Mouse (Mus musculus) heart, adult 10 weeks (tissue): ENCODE measurements around the gene Zdhhc14. TPM values are rescaled to one million over a fixed set of nuclear protein-coding genes. Genes with fewer than 3 reads are reported as not detected.

Source experiments
- polyA plus RNA-seq: library from polyadenylated mRNA; stranded (reverse); fragments of 350-450 nt; fragmentation: Illumina TruSeq; extraction: RNeasy Lipid Tissue Mini Kit (QIAGEN cat#74804); gene quantifications from one replicate; pipeline ENCODE4 v1.2.3, GENCODE M21; 2014; ENCODE audit warnings: low read depth, low replicate concordance

The Zdhhc14 gene
- 3.7 TPM for polyA plus RNA-seq

DNA sequence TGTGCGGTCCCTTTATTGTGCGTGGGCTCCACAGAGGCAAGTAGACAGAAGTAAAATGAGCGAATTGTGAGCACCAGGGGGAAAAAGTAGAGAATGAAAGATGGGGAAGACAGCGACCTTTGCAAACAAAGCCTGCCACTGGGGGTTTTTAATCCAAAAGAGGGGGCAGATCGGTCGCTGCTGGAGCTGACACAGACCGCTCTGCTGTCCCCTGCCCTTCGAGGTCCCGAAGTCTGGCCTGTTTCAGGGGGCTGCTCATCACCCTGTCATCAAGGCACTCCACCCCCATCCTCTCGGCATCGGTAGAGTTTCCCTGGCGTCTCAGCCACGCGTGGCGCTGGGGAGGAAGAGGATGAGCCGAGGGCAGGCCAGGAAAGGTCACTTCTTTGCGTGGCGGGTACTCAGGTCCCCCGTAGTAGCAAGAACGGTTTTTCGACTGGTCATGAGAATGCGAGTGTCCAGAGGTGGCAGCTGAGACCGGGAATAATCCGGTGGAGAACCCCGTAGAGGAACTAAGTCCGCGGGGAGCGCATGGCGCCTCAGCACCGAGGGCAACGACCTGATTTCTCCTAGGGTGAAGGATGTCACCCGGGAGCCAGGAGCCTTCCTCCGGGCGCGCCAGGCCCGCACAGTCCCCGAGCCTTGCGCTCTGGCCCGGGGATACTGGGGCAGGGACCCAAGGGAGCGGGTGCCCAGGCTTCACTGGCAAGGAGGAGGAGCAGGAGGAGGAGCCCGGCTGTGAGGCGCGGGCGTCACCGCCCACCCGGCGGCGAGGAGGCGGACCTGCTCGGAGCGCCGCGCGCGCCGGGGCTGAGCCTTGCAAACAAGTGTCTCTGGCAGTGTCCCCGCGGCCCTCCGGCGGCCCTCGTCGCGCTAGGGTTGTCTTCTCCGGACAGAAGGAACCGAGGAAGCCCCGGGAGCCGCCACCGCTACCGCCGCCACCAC is at the start of gene Zdhhc14:
TSS of gene Zdhhc14 (plus strand) at position 757 of the 945 bp plus-strand sequence.

Other genes starting within 250 kb of the Zdhhc14 start
- gene Ldhal6b, start 73.8 kb upstream of the Zdhhc14 start, polyA plus RNA-seq = not detected
- gene Tmem242, start 52.3 kb upstream of the Zdhhc14 start, polyA plus RNA-seq = 131 TPM